Comparison of ENCODE assay signal across 8 mouse cellular contexts in genomic region chr1:64078747-64079211, GRCm38 (mm10). TPM values are rescaled to one million over a fixed set of nuclear protein-coding genes. Genes with fewer than 3 reads are reported as not detected.
A peak's percentile ranks its signal among the peaks of the same experiment; 100 is the strongest.
DNase-seq lines count a peak whose midpoint lies in the region; ATAC-seq and TF ChIP-seq lines count a peak whose summit lies in the region.
"Had no signal": no experiment of that assay in that cellular context is flagged by ENCODE, and none has a peak within 500 bp of the region (broad histone marks: within the 10 kb centered on the region; RNA-seq: fewer than 3 reads in every experiment).

No protein-coding gene starts in this region.

- TF ChIP-seq EP300 in liver, postnatal 0 days (IDR thresholded peaks at IDR 0.05; ENCODE audit: low read depth): no peak

- intact Hi-C loops in heart, postnatal 10 days (cut with DNase I): loop anchor here (1.0 to 2.0 kb wide), 2 partner anchors 37 to 40 kb away; no protein-coding TSS in a partner anchor

- H3K9ac ChIP-seq in midbrain, embryonic 15.5 days: no peak overlapping the region
- no peak overlapping the region for H3K9ac ChIP-seq in midbrain, embryonic 11.5 days (ENCODE audit: low read length)
- no peak overlapping the region for H3K9ac ChIP-seq in liver, postnatal 0 days (replicated peaks)
- H3K9ac ChIP-seq: lung, embryonic 15.5 days had no signal

- no peak for TF ChIP-seq CTCF in liver, postnatal 0 days (IDR thresholded peaks at IDR 0.05; ENCODE audit: low read depth)

- no peak overlapping the region for H3K4me3 ChIP-seq in midbrain, embryonic 15.5 days
- H3K4me3 ChIP-seq in midbrain, embryonic 11.5 days (ENCODE audit: low read depth, low read length): no peak overlapping the region
- 0 out of 2 replicates have a peak overlapping the region, but pooled peaks have one; percentile 6 for H3K4me3 ChIP-seq in liver, postnatal 0 days (ENCODE audit: low read depth, low read length)
- H3K4me3 ChIP-seq: lung, embryonic 15.5 days had no signal

- H3K4me1 ChIP-seq in midbrain, embryonic 15.5 days: peaks cover 62% of the 10 kb centered on the region
- peaks cover 5% of the 10 kb centered on the region; the same call in 1 of the 2 replicates for H3K4me1 ChIP-seq in midbrain, embryonic 11.5 days (ENCODE audit: control insufficient read depth, insufficient read depth, low read length)
- peaks cover 27% of the 10 kb centered on the region for H3K4me1 ChIP-seq in liver, postnatal 0 days (ENCODE audit: insufficient read depth)

- no peaks in the 10 kb centered on the region for H3K27me3 ChIP-seq in midbrain, embryonic 15.5 days (replicated peaks)
- no peaks in the 10 kb centered on the region for H3K27me3 ChIP-seq in midbrain, embryonic 11.5 days (ENCODE audit: control insufficient read depth, insufficient read depth, low read length)
- H3K27me3 ChIP-seq in liver, postnatal 0 days (ENCODE audit: insufficient read depth, low read length): no peaks in the 10 kb centered on the region
- H3K27me3 ChIP-seq: lung, embryonic 15.5 days had no signal

- no peak overlapping the region for H3K27ac ChIP-seq in midbrain, embryonic 15.5 days
- no peak overlapping the region for H3K27ac ChIP-seq in midbrain, embryonic 11.5 days (ENCODE audit: low read depth, low read length)
- peak overlapping the region; percentile 55; the same call in 1 of the 2 replicates for H3K27ac ChIP-seq in liver, postnatal 0 days (ENCODE audit: low read depth)
- H3K27ac ChIP-seq: lung, embryonic 15.5 days had no signal

- H3K9me3 ChIP-seq in midbrain, embryonic 15.5 days: no peaks in the 10 kb centered on the region
- H3K9me3 ChIP-seq in midbrain, embryonic 11.5 days (ENCODE audit: control insufficient read depth, low read length): no peaks in the 10 kb centered on the region
- no peaks in the 10 kb centered on the region for H3K9me3 ChIP-seq in liver, postnatal 0 days (ENCODE audit: low read length)
- H3K9me3 ChIP-seq: lung, embryonic 15.5 days had no signal

- no peak overlapping the region for H3K4me2 ChIP-seq in midbrain, embryonic 15.5 days
- H3K4me2 ChIP-seq in midbrain, embryonic 11.5 days: no peak overlapping the region
- peak overlapping the region; percentile 30; the same call in 1 of the 2 replicates for H3K4me2 ChIP-seq in liver, postnatal 0 days (ENCODE audit: low read depth, low read length)
- H3K4me2 ChIP-seq: lung, embryonic 15.5 days had no signal

- 0 out of 2 replicates have a peak, but pooled peaks cover 17% of the 10 kb centered on the region for H3K36me3 ChIP-seq in midbrain, embryonic 15.5 days (replicated peaks)
- H3K36me3 ChIP-seq in midbrain, embryonic 11.5 days (ENCODE audit: control insufficient read depth, insufficient read depth, low read length): 0 out of 2 replicates have a peak, but pooled peaks cover 3% of the 10 kb centered on the region
- H3K36me3 ChIP-seq in liver, postnatal 0 days (replicated peaks; ENCODE audit: insufficient read depth, low read length): peaks cover 2% of the 10 kb centered on the region; the same call in 1 of the 2 replicates

- 75% methylated on average over 20 of the region's 20 CpGs for WGBS in midbrain, embryonic 15.5 days
- 85% methylated on average over 20 of the region's 20 CpGs for WGBS in midbrain, embryonic 11.5 days
- WGBS in liver, postnatal 0 days (ENCODE audit: insufficient replicate concordance): 55% methylated on average over 20 of the region's 20 CpGs

- DNase-seq in midbrain, embryonic 11.5 days (ENCODE audit: low spot score, missing footprints): no peak
- peak; percentile 86 for DNase-seq in cerebellum, adult 8-10 months
- DNase-seq in heart, postnatal 10 days: peak; percentile 45 to 51
- DNase-seq in liver, postnatal 0 days: no peak
- no peak for DNase-seq in layer of hippocampus, postnatal 14 days (ENCODE audit: low spot score in 2 of 2)
- DNase-seq in adrenal gland, adult (ENCODE audit: inconsistent age in 2 of 2, low spot score in 1 of 2): no peak

- peak; percentile 34; the same call in 1 of the 2 replicates for ATAC-seq in midbrain, embryonic 15.5 days (replicated peaks)
- ATAC-seq in midbrain, embryonic 11.5 days (ENCODE audit: low FRiP score): no peak
- ATAC-seq in liver, postnatal 0 days: peak; percentile 68

RNA-seq across cellular contexts. Expression of gene Klf7, which starts 43.3 kb away (rescaled TPM):
- polyA plus RNA-seq in midbrain, embryonic 15.5 days (2015; fragmentation: Nextera tagmentation; extraction: Ambion mirVana): 117 and 118 TPM in 2 replicates
- 30.4 and 32.0 TPM in 2 replicates for polyA plus RNA-seq in midbrain, embryonic 11.5 days (2014; fragmentation: Nextera tagmentation; extraction: Ambion mirVana)
- total RNA-seq in heart, postnatal 10 days (2021): 10 to 100 TPM; 21.5 to 24.0 TPM
- polyA plus RNA-seq in liver, postnatal 0 days (2015; fragmentation: Nextera tagmentation; extraction: Ambion mirVana): 4.8 and 5.4 TPM in 2 replicates
- total RNA-seq in layer of hippocampus, postnatal 14 days (2021): 10 to 100 TPM; 56.1 to 56.5 TPM

Comparison
In these comparisons a context has a peak if more than half of its experiments do, and no peak if none do; other contexts are left out.
1. DNase-seq: peak in cerebellum, adult 8-10 months (single experiment) and heart, postnatal 10 days (2 of 2); none in midbrain, embryonic 11.5 days (single experiment), liver, postnatal 0 days (single experiment), layer of hippocampus, postnatal 14 days (0 of 2) and adrenal gland, adult (0 of 2).